Mouse (Mus musculus) kidney, adult 2 months (tissue): Measurements from ENCODE around the gene Nt5m.

ENCODE experiments used
- CTCF ChIP-seq: fragments of 200-500 bp; conservative IDR thresholded peaks from 2 replicates; pipeline ENCODE4 v1.5.1; 2011; ENCODE audit warnings: low read depth, mild to moderate bottlenecking, control low read depth, low read length, moderate library complexity, mixed read lengths; ENCODE audit not compliant: insufficient read depth, insufficient read length
- POLR2A ChIP-seq: fragments of 200-500 bp; IDR thresholded peaks from one replicate; pipeline ENCODE4 v1.6.1; 2011; ENCODE audit warnings: low read depth, low read length, control low read depth

GRCm38 (mm10) chr11:59893153-59893788, 54.0 kb downstream of the Nt5m start:
- TF ChIP-seq CTCF: no peak
- TF ChIP-seq POLR2A: no peak
